Mouse (Mus musculus) C2C12 (cell line): ENCODE measurements at regions not wholly inside any gene's neighbourhood (a gene's known extent, or its start where the extent isn't known, plus 50 kb on each side); places are given as distances from the start of the nearest gene placed in this dataset.

Experiments
- CTCF ChIP-seq: IDR thresholded peaks from one replicate; pipeline ENCODE4 v1.5.1; 2011; ENCODE audit not compliant: control insufficient read depth, insufficient read depth, insufficient read length
- MYOD1 ChIP-seq: IDR thresholded peaks from one replicate; pipeline ENCODE4 v1.6.1; 2011; ENCODE audit warnings: low read depth; ENCODE audit not compliant: control insufficient read depth, insufficient read length
- USF1 ChIP-seq: IDR thresholded peaks from one replicate; pipeline ENCODE4 v1.6.1; 2011; ENCODE audit warnings: low read depth, mild to moderate bottlenecking, control low read depth, moderate library complexity

DNA sequence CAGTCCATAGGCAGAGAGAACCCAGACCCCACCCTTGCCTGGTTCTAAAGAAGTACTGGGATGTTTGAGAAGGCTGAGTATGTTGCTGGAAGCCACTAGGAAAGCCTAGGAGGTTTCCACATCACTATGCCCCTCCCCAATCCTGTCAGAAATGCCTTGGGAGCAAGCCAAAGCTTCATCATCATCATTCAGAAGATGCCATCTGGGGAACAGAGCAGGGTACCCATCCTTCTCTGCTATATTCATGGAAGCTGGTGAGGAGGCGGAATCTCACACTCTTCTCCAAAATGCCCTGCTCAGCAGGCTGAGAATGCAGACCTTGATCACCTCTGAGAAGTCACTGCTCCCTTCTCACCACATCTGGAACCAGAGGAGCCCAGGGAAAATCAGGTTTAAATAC is 200.7 kb downstream of the Plxna1 start:
- TF ChIP-seq CTCF: no peak
- no peak for TF ChIP-seq MYOD1
- TF ChIP-seq USF1: no peak
